Mouse (Mus musculus): ENCODE data around the gene Prr27.
A peak's percentile ranks its signal among the peaks of the same experiment; 100 is the strongest.

Prr27 gene

GRCm38 (mm10) chr5:87825386-87825785, at the start of gene Prr27:
TSS of gene Prr27 (plus strand) at chr5:87825686.
- no peak for DNase-seq

- DNase-seq = no peak
Observed at GRCm38 (mm10) chr5:87782731-87783130, 42.8 kb upstream of the Prr27 start.

GRCm38 (mm10) chr5:87807782-87808181, 17.7 kb upstream of the Prr27 start, which contains the start of gene Csn1s2b:
TSS of gene Csn1s2b (plus strand) at chr5:87808082.
- DNase-seq = no peak

- no peak for DNase-seq
Observed at GRCm38 (mm10) chr5:87809253-87809652, 16.2 kb upstream of the Prr27 start.

GRCm38 (mm10) chr5:87855136-87855716, 29.7 kb downstream of the Prr27 start:
- DNase-seq = no peak

GRCm38 (mm10) chr5:87870084-87870483, 44.6 kb downstream of the Prr27 start:
- DNase-seq = peak; percentile 42

GRCm38 (mm10) chr5:87871423-87871822, 45.9 kb downstream of the Prr27 start:
- DNase-seq = no peak

GRCm38 (mm10) chr5:87884729-87885128, 59.2 kb downstream of the Prr27 start, which contains the start of gene Odam:
TSS of gene Odam (plus strand) at chr5:87885029.
- DNase-seq = no peak
